In genomic region chr2:94246851-94247471, GRCm38 (mm10) we compare ENCODE assay signal across 7 mouse cellular contexts.
A peak's percentile ranks its signal among the peaks of the same experiment; 100 is the strongest.
DNase-seq lines count a peak whose midpoint lies in the region; ATAC-seq lines count a peak whose summit lies in the region.

No protein-coding gene starts in this region.

- no peak overlapping the region for H3K27ac ChIP-seq in intestine, embryonic 14.5 days (ENCODE audit: low read depth)
- peak overlapping the region; percentile 98 for H3K27ac ChIP-seq in midbrain, embryonic 16.5 days (ENCODE audit: low read length)

- H3K4me1 ChIP-seq in intestine, embryonic 14.5 days (replicated peaks; ENCODE audit: control insufficient read depth, insufficient read depth, low read length), result no peaks in the 10 kb centered on the region
- H3K4me1 ChIP-seq in midbrain, embryonic 16.5 days (ENCODE audit: control insufficient read depth, insufficient read depth, low read length), result peaks cover 47% of the 10 kb centered on the region

- H3K9ac ChIP-seq in intestine, embryonic 14.5 days (ENCODE audit: low read length), result no peak overlapping the region
- peak overlapping the region; percentile 80 for H3K9ac ChIP-seq in midbrain, embryonic 16.5 days (ENCODE audit: low read depth, low read length)

- H3K4me2 ChIP-seq in intestine, embryonic 14.5 days (ENCODE audit: low read length), result peak overlapping the region; percentile 36
- H3K4me2 ChIP-seq in midbrain, embryonic 16.5 days (ENCODE audit: low read length), result peak overlapping the region; percentile 94

- H3K36me3 ChIP-seq in intestine, embryonic 14.5 days (ENCODE audit: control insufficient read depth, insufficient read depth, low read length), result no peaks in the 10 kb centered on the region
- H3K36me3 ChIP-seq in midbrain, embryonic 16.5 days (ENCODE audit: control insufficient read depth, insufficient read depth, low read length), result no peaks in the 10 kb centered on the region

- peak overlapping the region; percentile 15; the same call in 1 of the 2 replicates for H3K4me3 ChIP-seq in intestine, embryonic 14.5 days (ENCODE audit: low read depth, low read length)
- H3K4me3 ChIP-seq in midbrain, embryonic 16.5 days (ENCODE audit: low read depth, low read length), result peak overlapping the region; percentile 49

- H3K27me3 ChIP-seq in intestine, embryonic 14.5 days (replicated peaks; ENCODE audit: control insufficient read depth, insufficient read depth, low read length), result peaks cover 69% of the 10 kb centered on the region
- H3K27me3 ChIP-seq in midbrain, embryonic 16.5 days (ENCODE audit: control insufficient read depth, insufficient read depth, low read depth, low read length), result peaks cover 22% of the 10 kb centered on the region

- peak; percentile 11 for DNase-seq in thymus, postnatal 4 days
- no peak for DNase-seq in thymus, postnatal 25 days
- DNase-seq in embryo, embryonic 11 days, result peak; percentile 66
- peak; percentile 62 for DNase-seq in intestine, embryonic 14.5 days (ENCODE audit: low spot score)
- DNase-seq in testis, postnatal 14 days (ENCODE audit: low spot score), result no peak

- no peaks in the 10 kb centered on the region for H3K9me3 ChIP-seq in intestine, embryonic 14.5 days (ENCODE audit: control insufficient read depth, low read length)
- H3K9me3 ChIP-seq in midbrain, embryonic 16.5 days (replicated peaks; ENCODE audit: control insufficient read depth, low read length, poor library complexity, severe bottlenecking), result no peaks in the 10 kb centered on the region

- no peak; the same call in 1 of the 2 replicates for ATAC-seq in intestine, embryonic 14.5 days (replicated peaks; ENCODE audit: low FRiP score, low TSS enrichment, low read depth)
- peak; percentile 92 for ATAC-seq in midbrain, embryonic 16.5 days
- ATAC-seq in granulocyte monocyte progenitor cell, adult 5-6 weeks (replicated peaks; ENCODE audit: poor library complexity, severe bottlenecking), result no peak

- WGBS in intestine, embryonic 14.5 days, result 1% methylated on average over 30 of the region's 30 CpGs
- WGBS in midbrain, embryonic 16.5 days, result under 1% methylated on average over 30 of the region's 30 CpGs

Comparison
In these comparisons a context has a peak if more than half of its experiments do, and no peak if none do; other contexts are left out.
1. DNase-seq: peak in thymus, postnatal 4 days (single experiment), embryo, embryonic 11 days (single experiment) and intestine, embryonic 14.5 days (single experiment); none in thymus, postnatal 25 days (single experiment) and testis, postnatal 14 days (single experiment).